Mouse (Mus musculus): Measurements from ENCODE around the gene Ercc8.

Ercc8 gene

DNA sequence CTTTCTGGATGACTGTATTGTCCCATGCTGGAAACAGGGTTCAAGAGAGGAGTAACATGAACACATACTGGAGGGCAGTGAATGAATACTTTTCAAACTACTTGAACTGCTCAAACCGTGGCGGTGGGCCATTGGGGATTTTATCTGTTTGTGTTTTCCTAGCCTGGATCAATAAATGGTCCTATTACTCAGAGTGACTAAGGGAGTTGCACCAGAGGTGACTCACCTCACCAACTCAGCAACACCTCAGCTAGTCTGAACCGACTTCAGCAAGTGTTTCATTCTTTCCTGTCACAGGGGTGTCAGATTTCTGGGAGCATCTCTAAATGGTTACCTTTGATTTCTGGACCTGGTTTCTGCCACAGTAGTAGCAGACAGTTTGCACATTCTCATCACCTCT, 70.7 kb downstream of the Ercc8 start:
- no peak for DNase-seq

DNA sequence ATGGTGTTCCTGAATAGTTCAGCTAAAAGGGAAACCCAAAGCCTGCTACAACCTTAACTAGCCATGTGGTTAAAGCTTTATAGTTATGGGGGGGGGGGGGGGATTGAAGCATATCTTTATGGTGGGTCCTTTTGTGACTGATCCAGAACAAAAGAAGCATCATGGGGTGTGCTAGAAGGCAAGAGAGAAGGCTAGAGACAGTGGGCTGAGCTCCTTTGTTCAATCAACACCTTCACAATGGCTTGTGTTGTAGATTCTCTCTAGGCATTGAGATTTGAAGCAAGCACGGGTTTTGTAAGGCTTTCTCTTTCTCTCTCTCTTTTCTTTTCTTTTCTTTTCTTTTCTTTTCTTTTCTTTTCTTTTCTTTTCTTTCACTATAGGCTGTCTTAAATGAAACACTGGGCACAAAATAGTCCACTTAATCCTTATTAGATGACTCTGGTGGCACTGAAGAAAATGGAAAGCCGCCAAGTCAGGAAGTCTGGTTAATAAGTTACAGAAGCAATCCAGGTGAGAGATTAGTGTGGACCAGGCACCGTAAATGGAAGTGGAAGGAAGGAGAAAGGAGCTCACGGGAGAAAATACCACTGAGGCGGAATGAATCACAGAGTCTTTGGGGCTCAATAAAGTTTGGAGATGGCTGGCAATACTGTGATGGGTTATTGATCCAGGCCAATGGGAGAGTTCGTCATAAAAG, 71.3 kb downstream of the Ercc8 start:
- no peak for DNase-seq

DNA sequence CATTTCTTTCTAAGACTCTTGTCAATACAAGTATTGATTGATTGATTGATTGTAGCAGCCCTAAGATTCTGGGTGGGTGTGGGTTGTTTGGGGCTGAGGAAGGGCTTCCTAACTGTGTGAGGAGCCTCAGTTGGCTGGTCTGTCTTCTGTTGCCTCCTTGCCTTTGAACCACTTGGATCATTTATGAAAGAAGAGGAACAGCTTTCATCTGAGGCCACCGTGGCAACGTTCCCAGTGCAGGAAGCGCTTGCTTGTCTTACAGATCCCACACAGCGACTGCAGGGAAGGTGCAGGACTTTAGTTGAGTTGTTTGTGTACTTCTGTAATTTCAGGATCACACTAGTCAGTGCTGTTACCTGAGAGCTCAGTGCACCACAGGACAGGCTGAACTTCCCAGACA, 81.5 kb downstream of the Ercc8 start:
- peak; percentile 13 for DNase-seq

DNA sequence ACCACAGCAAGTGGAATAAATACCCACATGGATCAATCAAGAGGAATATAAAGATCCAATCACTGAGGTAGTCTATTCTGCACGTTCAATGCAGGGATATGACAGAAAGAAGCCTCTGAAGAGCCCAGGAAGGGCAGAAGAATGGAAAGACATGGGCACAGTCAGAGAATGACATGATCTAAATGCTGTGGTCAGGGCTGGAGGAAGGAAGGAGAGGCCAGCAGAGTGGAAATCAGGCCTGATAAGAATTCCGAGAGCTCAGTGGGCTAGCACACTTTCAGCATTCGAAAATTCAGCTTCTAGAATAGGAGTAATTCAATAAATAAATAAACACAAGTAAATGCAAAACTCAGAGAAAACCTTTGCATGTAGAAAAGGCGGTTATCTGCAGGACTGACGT, 83.2 kb downstream of the Ercc8 start:
- DNase-seq, result no peak

All from right cerebral cortex, adult 18-20 months (tissue).